Mouse (Mus musculus): ENCODE results near the gene Gm8334. TPM values are rescaled to one million over a fixed set of nuclear protein-coding genes. Genes with fewer than 3 reads are reported as not detected.
"Not testable (repeated sequence)": the region's sequence is repeated elsewhere in the genome, so short reads cannot be mapped to it uniquely, and the experiment has no call there.

Gm8334 gene
- polyA plus RNA-seq (2015; fragmentation: Nextera tagmentation; extraction: Ambion mirVana): not detected in 2 replicates

DNA sequence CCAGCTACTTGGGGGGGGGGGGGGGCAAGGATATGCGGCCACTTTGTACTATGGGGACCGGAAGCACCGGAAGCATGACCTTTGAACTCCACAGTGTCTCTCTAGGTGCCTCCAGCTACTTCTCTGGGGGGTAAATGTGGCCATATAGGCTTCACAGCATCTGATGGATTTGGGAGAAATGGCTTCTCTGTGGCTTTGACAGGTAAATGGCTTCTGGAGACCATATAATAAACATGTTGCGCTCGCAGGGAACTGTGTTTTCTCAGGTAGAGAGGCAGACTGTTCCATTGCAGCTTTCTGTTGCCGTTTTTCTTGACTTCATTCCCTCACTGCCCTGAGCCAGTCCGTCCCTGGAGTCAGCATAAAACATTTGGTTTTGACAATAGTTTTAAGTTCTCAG lies at the start of gene Gm8334:
Gene Gm8334 (minus strand): TSS at position 101 of the 400 bp plus-strand sequence.
- H3K27me3 ChIP-seq (replicated peaks; ENCODE audit: insufficient read depth, low read length); H3K9ac ChIP-seq (replicated peaks; ENCODE audit: low read depth); H3K9me3 ChIP-seq (ENCODE audit: low read length); H3K36me3 ChIP-seq (ENCODE audit: insufficient read depth, low read length); H3K4me1 ChIP-seq (ENCODE audit: insufficient read depth, low read depth, low read length); H3K4me2 ChIP-seq (replicated peaks; ENCODE audit: low read depth, low read length); ATAC-seq; H3K4me3 ChIP-seq (ENCODE audit: low read depth, low read length); H3K27ac ChIP-seq (ENCODE audit: low read length); DNase-seq (ENCODE audit: low spot score): not testable (repeated sequence)
- 85% methylated on average over 3 of the region's 7 CpGs for WGBS

DNA sequence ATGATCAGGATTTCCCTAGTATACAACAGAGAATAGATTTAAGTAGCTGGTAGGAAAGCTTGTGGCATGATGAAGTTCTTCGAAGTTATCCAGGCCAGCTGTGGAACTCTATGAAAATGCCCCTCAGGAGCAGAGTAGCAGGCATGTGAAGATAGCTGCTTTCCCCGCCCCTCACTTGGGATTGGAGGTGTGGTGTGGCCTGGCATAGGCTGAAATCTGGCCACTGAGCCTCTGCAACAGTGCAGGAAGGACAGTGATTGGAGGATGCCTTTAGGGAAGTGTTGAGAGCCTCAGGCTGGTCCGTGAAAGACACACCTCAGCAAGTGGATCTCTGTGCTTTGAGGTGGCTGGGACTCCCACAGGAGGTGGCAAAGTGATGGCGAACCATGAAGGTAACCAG lies 48.3 kb upstream of the Gm8334 start, which contains the start of gene Gm15127:
Gene Gm15127 (plus strand): TSS at position 301 of the 400 bp plus-strand sequence.
- not testable (repeated sequence) for H3K4me2 ChIP-seq (replicated peaks; ENCODE audit: low read depth, low read length); H3K9ac ChIP-seq (replicated peaks; ENCODE audit: low read depth); ATAC-seq; H3K4me3 ChIP-seq (ENCODE audit: low read depth, low read length); H3K27me3 ChIP-seq (replicated peaks; ENCODE audit: insufficient read depth, low read length); H3K9me3 ChIP-seq (ENCODE audit: low read length); H3K36me3 ChIP-seq (ENCODE audit: insufficient read depth, low read length); H3K27ac ChIP-seq (ENCODE audit: low read length); DNase-seq (ENCODE audit: low spot score); H3K4me1 ChIP-seq (ENCODE audit: insufficient read depth, low read depth, low read length)
- WGBS: 88% methylated on average over 2 of the region's 4 CpGs

Other genes starting within 250 kb of the Gm8334 start
- not detected in 2 replicates for gene Gm15114, start 126.2 kb downstream of the Gm8334 start, polyA plus RNA-seq (2015; fragmentation: Nextera tagmentation; extraction: Ambion mirVana)
- not detected in 2 replicates for gene Gm15127, start 48.4 kb upstream of the Gm8334 start, polyA plus RNA-seq (2015; fragmentation: Nextera tagmentation; extraction: Ambion mirVana)
- gene Luzp4, start 242.5 kb upstream of the Gm8334 start, polyA plus RNA-seq (2015; fragmentation: Nextera tagmentation; extraction: Ambion mirVana): not detected in 2 replicates